Mouse (Mus musculus) heart, adult 18-20 months (tissue): ENCODE measurements around the gene Gm40460. TPM values are rescaled to one million over a fixed set of nuclear protein-coding genes. Genes with fewer than 3 reads are reported as not detected.

Experiments
- total RNA-seq, 2 experiments: library from RNA; stranded (reverse); gene quantifications; 2 replicates each; pipeline ENCODE4 v1.2.3; 2021

Gm40460 gene
- total RNA-seq, 2 experiments from 2014 or later: not detected

Other genes with a start within 250 kb of the Gm40460 start
- 10 to 100 TPM; 45.7 to 51.1 TPM for gene Mob2, start 180.0 kb downstream of the Gm40460 start, total RNA-seq
- 10 to 100 TPM; 30.7 to 36.6 TPM for gene Dusp8, start 145.2 kb downstream of the Gm40460 start, total RNA-seq
- gene Gm45618, start 120.3 kb downstream of the Gm40460 start, total RNA-seq: not detected
- gene Gm39115, start 105.0 kb downstream of the Gm40460 start, total RNA-seq: not detected
- gene Gm45337, start 96.5 kb downstream of the Gm40460 start, total RNA-seq: not detected
- gene Gm29735, start 84.0 kb downstream of the Gm40460 start, total RNA-seq: not detected
- gene Gm4553, start 75.3 kb downstream of the Gm40460 start, total RNA-seq: not detected
- gene Krtap5-2, start 65.1 kb downstream of the Gm40460 start, total RNA-seq: not detected
- not detected for gene Gm10153, start 50.7 kb downstream of the Gm40460 start, total RNA-seq
- gene Krtap5-3, start 39.7 kb downstream of the Gm40460 start, total RNA-seq: not detected
- not detected for gene Gm7579, start 29.2 kb downstream of the Gm40460 start, total RNA-seq
- not detected for gene Krtap5-5, start 11.1 kb downstream of the Gm40460 start, total RNA-seq
- not detected for gene Gm2431, start 17.3 kb upstream of the Gm40460 start, total RNA-seq
- gene Gm4559, start 33.3 kb upstream of the Gm40460 start, total RNA-seq: not detected
- gene Krtap5-1, start 56.0 kb upstream of the Gm40460 start, total RNA-seq: not detected
- gene Krtap5-4, start 62.5 kb upstream of the Gm40460 start, total RNA-seq: not detected
- gene Ifitm10, start 132.7 kb upstream of the Gm40460 start, total RNA-seq: 1 to 10 TPM; 2.0 to 2.2 TPM
- gene Gm49369, start 141.6 kb upstream of the Gm40460 start, total RNA-seq: 1 to 10 TPM; 2.1 to 2.2 TPM
- gene Ctsd, start 147.0 kb upstream of the Gm40460 start, total RNA-seq: 1,000 to 10,000 TPM in 1 of 2 experiments, 100 to 1,000 TPM in 1; 997 to 1,066 TPM
- gene Syt8, start 193.8 kb upstream of the Gm40460 start, total RNA-seq: not detected
- 1 to 10 TPM; 1.8 to 2.6 TPM for gene Tnni2, start 200.7 kb upstream of the Gm40460 start, total RNA-seq
- gene Lsp1, start 219.7 kb upstream of the Gm40460 start, total RNA-seq: 10 to 100 TPM; 24.7 to 33.1 TPM